Mouse (Mus musculus): ENCODE measurements around the gene Gm5039.
"Not testable (repeated sequence)": the region's sequence is repeated elsewhere in the genome, so short reads cannot be mapped to it uniquely, and the experiment has no call there.

- TF ChIP-seq USF2 (conservative IDR thresholded peaks at IDR 0.05; ENCODE audit: low read depth, low read length); EP300 (IDR thresholded peaks at IDR 0.05; ENCODE audit: low read length); POLR2A (IDR thresholded peaks at IDR 0.05; ENCODE audit: low read depth, low read length); MYC (IDR thresholded peaks at IDR 0.05; ENCODE audit: low read depth, low read length); USF1 (IDR thresholded peaks at IDR 0.05; ENCODE audit: low read depth, low read length); E2F4 (IDR thresholded peaks at IDR 0.05; ENCODE audit: insufficient replicate concordance, low read depth, low read length); ZC3H11A (IDR thresholded peaks at IDR 0.05; ENCODE audit: low read depth, low read length); TBP (conservative IDR thresholded peaks at IDR 0.05; ENCODE audit: low read depth, low read length); CTCF (conservative IDR thresholded peaks at IDR 0.05 in 1 of 2, IDR thresholded peaks at IDR 0.05 in 1 of 2; ENCODE audit: low read depth in 2 of 2, low read length in 2 of 2); MAFK (IDR thresholded peaks at IDR 0.05; ENCODE audit: insufficient replicate concordance, low read length); MAX (IDR thresholded peaks at IDR 0.05; ENCODE audit: low read length): not testable (repeated sequence)
Measured at GRCm38 (mm10) chr12:88369690-88370089, 45.9 kb upstream of the Gm5039 start.

Data from CH12.LX (cell line).